Mouse (Mus musculus) CD8-positive naive resting alpha-beta T cell, adult 2 months (primary cell): Measurements from ENCODE around the gene Ccdc102a.
"Not testable (repeated sequence)": the region's sequence is repeated elsewhere in the genome, so short reads cannot be mapped to it uniquely, and the experiment has no call there.

ENCODE experiments used
- DNase-seq, 2 experiments: peaks; one replicate each; pipeline ENCODE4 v3.0.0; 2022; ENCODE audit warnings: low read depth in 2 of 2, low spot score in 2 of 2

Gene Ccdc102a

DNA sequence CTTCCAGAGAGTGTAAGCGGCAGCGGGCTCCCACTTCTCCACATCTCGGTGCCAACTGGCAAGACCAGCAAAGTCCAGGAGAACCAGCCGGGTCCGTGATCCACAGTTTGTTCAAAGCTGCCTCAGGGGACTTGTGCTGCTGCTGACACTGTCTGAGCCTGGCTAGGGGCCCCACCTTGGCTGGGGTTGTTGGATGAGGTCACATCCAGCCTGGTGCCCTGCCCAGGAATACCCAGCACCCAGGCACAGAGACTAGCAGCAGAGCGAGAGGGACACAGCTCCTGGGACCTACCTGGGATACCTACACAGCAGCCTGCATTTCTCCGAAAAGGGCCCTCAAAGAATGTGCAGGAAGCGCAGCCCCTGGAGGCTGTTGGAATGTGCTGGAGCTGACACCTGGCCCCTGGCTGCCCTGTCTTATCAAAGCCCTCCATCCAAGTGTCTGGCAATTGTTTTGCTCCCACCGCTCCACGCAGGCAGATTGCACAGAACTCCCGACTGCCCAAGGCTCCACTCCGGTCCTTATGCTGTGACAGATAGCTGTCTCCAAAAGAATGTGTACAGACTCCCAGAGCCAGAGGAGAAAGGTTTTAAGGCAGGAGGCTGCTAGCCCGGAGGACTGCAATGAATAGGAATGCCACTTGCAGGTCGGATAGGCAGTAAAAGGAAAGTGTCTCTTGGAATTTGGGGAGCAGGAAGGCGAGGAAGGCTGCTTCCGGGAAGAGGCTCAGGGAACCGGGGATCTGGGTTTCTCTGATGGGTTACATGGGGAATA lies 42.6 kb downstream of the Ccdc102a start:
- no peak for DNase-seq

- DNase-seq, result peak; percentile 61 to 63
Measured at GRCm38 (mm10) chr8:94874358-94874757, 43.5 kb downstream of the Ccdc102a start.

DNA sequence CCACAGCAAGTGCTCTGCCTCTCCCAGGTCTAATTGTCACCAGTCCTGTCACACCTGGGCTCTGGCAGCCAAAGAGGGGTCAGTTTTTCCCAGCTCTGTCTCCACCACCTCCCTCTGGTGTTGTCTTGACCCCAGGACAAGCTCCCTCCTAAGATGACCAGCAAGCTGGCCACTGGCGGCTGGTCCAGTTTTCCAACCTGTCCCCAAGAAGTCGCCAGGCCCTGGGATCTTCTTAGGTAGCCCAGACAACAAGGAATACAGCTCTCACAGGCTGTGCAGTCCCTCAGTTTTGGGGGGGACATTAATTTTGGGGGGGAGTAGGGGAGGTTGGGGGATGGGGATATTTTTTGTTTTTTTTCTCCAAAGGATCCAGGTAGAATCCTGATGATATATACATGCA lies 45.3 kb downstream of the Ccdc102a start:
- DNase-seq, result no peak

GRCm38 (mm10) chr8:94872156-94872555 lies 45.7 kb downstream of the Ccdc102a start:
- no peak for DNase-seq

- DNase-seq, result peak in 1 of 2 experiments; percentile 29
Measured at GRCm38 (mm10) chr8:94871108-94871894, 46.6 kb downstream of the Ccdc102a start.

DNA sequence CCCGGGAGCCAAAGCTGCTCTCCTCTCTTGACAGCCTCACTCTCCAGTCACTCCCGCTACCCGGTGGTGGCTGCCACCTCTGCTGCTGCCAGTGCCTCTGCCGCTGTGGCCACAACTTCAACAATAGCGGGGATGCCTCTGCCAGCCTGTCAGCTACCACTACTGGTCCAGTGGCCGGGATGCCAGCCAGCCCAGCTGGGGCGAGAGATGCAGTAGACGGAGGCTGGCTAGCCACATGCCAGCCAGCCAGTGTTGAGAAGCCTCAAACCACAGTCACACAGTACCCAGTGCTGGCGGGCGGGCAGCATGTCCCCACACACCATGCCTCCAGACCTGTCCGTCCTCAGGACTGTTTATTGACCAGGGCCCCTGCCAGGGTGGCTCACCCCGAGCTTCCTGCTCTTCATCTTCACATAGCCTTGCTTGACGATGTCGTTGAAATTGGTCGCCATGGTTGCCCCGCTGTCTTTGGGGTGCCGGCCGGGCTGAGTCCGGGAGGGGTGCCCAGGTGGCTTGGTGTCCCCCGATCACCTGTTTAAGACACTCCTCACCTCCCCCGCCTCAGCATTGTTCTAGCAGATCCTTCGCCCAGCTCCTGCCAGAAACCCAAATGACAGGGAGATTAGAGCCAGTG lies 47.3 kb downstream of the Ccdc102a start:
- DNase-seq, result no peak

GRCm38 (mm10) chr8:94870003-94870402 lies 47.9 kb downstream of the Ccdc102a start:
- no peak for DNase-seq

DNA sequence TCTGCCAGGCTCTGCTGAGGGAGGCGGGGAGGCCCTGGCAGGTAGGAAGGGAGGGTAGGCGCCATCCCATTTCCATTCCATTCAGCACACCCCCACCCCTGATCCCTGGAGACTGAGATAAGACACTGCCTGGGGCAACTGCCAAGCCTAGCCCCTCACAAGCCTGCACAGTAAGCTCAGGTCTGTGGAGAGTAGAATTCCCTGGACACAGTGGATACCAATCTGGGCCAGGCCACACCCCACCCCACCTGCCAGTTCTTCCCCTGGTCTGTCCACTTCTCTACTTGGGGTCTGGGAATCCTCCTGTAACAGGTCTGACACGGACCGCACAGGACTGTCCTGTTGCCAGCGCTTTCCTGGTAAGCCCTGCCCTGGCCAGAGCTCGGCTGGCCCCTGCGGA lies 48.8 kb downstream of the Ccdc102a start:
- DNase-seq, result no peak

DNA sequence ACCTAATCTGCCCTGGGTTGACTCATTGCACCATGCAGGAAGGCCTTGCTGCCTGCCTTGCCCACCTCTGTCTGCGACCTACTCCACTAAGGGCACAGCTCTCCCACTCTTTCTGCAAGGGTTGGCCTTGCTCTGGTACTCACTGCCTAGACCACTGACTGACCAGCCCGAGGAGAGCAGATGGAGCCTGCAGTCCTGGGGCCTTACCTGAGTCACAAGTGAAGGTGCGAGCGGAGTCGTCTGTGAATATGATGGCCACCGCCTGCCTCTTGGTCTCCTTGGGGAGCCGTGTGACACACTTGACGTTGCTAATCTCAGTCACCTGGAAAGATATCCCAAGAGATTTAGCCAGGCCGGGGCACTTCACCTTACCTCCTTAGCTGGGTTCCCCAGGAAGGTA lies 51.0 kb downstream of the Ccdc102a start:
- DNase-seq, result no peak

- DNase-seq, result no peak
Measured at GRCm38 (mm10) chr8:94865292-94865691, 52.6 kb downstream of the Ccdc102a start.

DNA sequence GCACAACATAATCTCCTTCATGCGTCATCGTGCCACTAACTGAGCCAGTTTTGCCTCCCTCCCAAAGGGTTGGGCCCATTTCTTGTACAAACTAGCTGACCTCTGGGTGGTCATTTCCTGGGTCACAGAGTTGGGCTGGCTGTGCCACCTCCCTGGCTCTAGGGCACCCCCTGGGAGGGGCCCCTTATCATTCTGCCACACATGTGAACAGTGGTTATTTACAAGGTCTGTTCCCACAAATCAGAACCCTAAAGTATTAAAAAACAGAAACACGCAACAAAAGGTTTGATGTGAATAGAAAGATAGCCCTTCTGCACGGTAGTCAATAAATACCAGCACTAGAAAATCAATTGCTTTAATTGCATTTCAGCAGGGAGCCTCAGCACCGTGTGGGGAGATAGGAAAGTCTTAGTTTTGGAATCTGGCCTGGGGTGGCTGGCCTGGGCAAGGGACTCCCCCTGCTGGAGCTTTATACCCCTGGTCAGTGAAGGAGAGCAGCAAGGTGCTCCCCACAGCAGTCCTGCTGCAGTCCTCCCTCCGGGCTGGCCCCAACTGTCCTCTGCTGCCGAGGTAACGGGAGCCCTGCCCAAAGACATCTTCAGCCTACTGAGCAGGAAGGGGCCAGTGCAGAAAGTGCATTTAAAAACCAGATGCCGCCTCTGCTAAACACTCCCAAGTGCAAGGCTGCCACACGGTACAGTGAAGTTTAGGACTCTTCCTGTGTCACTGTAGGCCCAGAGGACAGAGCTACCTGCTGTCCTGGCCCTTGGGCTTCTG lies 53.8 kb downstream of the Ccdc102a start:
- no peak for DNase-seq

- DNase-seq, result no peak
Measured at GRCm38 (mm10) chr8:94862487-94863220, 55.2 kb downstream of the Ccdc102a start.

GRCm38 (mm10) chr8:94861352-94861910 lies 56.5 kb downstream of the Ccdc102a start:
- peak; percentile 58 to 64 for DNase-seq

DNA sequence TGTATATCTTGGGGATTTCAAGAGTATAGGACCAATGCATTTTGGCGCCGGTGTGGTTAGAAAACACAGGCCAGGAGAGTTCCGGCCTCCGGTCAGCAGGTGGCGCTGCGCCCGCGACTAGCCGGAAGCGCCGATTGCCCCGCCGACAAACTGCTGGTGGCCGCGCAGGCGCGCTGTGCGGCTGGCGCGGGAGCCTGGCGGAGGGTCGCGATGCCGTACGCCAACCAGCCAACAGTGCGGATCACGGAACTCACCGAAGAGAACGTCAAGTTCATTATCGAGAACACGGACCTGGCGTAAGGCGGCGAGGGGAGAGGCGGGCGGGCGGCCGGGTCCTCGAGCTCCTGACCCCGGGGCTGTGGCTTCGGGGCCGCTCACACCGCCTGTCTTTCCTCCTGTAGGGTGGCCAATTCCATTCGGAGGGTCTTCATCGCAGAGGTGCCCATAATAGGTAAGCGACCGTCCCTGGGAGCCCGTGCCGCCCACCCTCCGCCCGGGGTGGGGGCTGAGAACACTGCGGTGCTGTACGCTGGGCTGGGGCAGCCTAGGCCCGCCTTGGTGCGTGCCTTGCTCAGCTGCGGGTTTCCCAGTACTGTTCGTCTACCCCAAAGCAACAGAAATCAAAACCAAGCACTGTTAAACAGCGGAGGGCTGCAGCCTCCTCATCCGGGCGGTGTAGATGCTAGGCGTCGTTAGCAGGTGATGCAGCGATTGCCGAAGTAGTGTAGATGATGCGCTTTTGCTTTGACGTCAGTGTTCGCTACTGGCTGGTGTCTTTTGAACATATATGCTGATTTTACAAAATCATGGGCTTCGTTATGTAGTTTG lies 60.3 kb downstream of the Ccdc102a start, which contains the start of gene Polr2c:
TSS of gene Polr2c (plus strand) at position 105 of the 828 bp plus-strand sequence.
- DNase-seq, result peak; percentile 87 to 88

DNA sequence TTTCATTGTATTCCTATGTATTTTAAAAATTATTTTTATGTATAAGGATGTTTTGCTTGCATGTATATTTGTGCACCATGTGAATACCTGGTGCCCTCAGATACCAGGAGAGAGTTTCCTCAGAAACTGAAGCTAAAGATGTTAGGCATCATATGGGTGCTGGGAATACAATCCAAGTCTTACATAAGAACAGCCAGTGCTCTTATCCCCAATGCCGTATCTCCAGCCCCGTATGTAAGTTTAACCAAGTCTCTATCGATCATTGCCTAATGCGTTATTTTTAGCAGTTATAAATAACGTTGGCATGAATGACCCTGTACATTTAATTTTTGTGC lies 60.9 kb downstream of the Ccdc102a start:
- DNase-seq, result no peak

GRCm38 (mm10) chr8:94854761-94855160 lies 63.1 kb downstream of the Ccdc102a start:
- DNase-seq, result not testable (repeated sequence)
